Mouse (Mus musculus) small intestine, adult 2 months (tissue): ENCODE measurements around the gene Zdhhc5. TPM values are rescaled to one million over a fixed set of nuclear protein-coding genes. Genes with fewer than 3 reads are reported as not detected.
"Not testable (repeated sequence)": the region's sequence is repeated elsewhere in the genome, so short reads cannot be mapped to it uniquely, and the experiment has no call there.

Source experiments
- H3K27ac ChIP-seq: fragments of 200-500 bp; 2 replicates; pipeline ENCODE4 v1.5.1; 2012; ENCODE audit warnings: low read depth, low read length, control low read depth, inconsistent platforms; ENCODE audit not compliant: insufficient read depth
- H3K27me3 ChIP-seq: fragments of 200-500 bp; 2 replicates; pipeline ENCODE4 v1.6.1; 2012; ENCODE audit warnings: mild to moderate bottlenecking, moderate library complexity, low read length, inconsistent platforms; ENCODE audit not compliant: control insufficient read depth, insufficient read depth
- H3K36me3 ChIP-seq: fragments of 200-500 bp; 2 replicates; pipeline ENCODE4 v1.6.1; 2012; ENCODE audit warnings: mild to moderate bottlenecking, low read length, control low read depth, inconsistent platforms; ENCODE audit not compliant: control insufficient read depth, insufficient read depth
- H3K4me1 ChIP-seq: fragments of 200-500 bp; 2 replicates; pipeline ENCODE4 v1.6.1; 2012; ENCODE audit warnings: low read length, inconsistent platforms, mixed read lengths; ENCODE audit not compliant: control insufficient read depth, insufficient read depth, insufficient read length
- H3K4me3 ChIP-seq: fragments of 200-500 bp; 2 replicates; pipeline ENCODE4 v1.5.1; 2012; ENCODE audit warnings: low read depth, mild to moderate bottlenecking, control low read depth, inconsistent platforms, low read length, moderate library complexity
- CTCF ChIP-seq: fragments of 200-500 bp; IDR thresholded peaks from 2 replicates; pipeline ENCODE4 v1.5.1; 2012; ENCODE audit warnings: low read depth, mild to moderate bottlenecking, control low read depth, inconsistent platforms, low read length, moderate library complexity, mixed read lengths; ENCODE audit not compliant: insufficient replicate concordance, insufficient read length; ENCODE audit errors: extremely low read depth
- POLR2A ChIP-seq: fragments of 200-500 bp; IDR thresholded peaks from 2 replicates; pipeline ENCODE4 v1.6.1; 2012; ENCODE audit warnings: low read depth, mild to moderate bottlenecking, control low read depth, inconsistent platforms, low read length, moderate library complexity
- WGBS: fragments of 180-500 bp; shearing (Covaris S2); methylation state at CpG from one replicate; pipeline ENCODE4 v1.1.7; 2018; 5-methylcytosine and 5-hydroxymethylcytosine counted together
- polyA plus RNA-seq: library from polyadenylated mRNA; depleted of rRNA; stranded (reverse); fragments of >200 nt; gene quantifications from 2 replicates; pipeline ENCODE4 v1.2.3, GENCODE M21; 2012

Gene Zdhhc5
- polyA plus RNA-seq, 1 experiment, result 46.1 TPM

DNA sequence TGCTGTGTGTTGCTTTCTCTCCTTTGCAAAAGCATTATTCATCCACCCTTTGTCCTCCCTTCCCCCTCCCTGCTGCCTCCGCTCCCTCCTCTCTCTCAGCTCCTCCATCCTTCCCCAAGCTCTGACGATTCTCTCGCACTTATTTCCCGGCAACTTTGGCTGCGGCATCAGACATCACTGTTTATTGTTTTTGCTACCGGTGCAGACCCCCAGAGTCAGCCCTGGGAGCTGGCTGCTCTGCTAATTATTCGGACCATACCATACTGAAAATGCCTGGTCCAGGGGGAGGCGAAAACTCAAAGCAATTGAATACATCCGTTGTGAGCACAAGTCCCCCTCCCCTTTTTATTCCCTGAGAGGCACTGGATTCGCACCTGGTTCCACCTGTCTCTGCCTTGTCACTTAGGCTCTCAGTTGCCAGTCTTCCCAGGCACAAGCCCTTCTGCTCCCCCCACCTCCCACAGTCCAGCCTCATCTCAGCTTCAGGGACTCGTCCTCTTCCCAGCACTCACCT, 19.4 kb upstream of the Zdhhc5 start:
- Histone ChIP-seq H3K4me3 (peak overlapping the region; percentile 40), H3K27ac (no peak overlapping the region), H3K27me3 (peaks cover 31% of the 10 kb centered on the region), H3K36me3 (no peaks in the 10 kb centered on the region), H3K4me1 (no peaks in the 10 kb centered on the region; the same call in 1 of the 2 replicates)
- 4% methylated on average over 11 of the region's 11 CpGs for WGBS
- TF ChIP-seq POLR2A (no peak), CTCF (no peak)

DNA sequence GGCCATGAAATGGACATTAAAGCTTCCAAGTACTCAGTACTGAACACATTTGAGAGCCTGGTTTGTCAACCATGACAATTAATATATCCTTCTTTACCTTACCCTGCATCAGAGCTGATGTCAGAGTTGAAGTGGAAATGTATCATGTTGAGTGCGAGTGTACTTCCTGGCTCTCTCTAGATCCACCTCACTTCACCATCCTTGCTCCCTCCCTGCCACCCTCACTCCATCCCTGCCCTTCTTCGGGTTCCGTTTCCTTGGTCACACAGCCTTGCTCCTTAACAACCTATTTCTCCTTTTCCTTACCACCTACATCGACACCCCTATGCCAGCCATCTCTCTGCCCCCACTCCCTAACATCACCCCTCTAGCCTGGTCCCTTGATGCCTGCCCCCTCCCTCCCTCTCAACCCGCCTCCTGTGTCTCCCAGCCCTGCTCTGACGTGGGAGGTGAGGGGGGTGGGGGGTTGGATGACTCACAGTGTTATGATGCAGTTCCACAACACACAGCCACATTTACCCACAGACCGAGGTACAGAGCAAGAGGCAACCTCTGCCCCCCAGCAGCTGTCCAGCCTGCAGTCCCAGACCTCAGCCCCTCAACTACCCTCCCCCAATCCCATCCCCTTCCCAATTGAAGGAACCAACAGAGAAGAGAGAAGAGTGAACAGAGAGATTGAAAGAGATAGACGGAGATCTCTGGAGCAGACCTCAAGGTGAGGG, 18.8 kb upstream of the Zdhhc5 start, which contains the start of gene Ypel4:
Ypel4 (plus strand) TSS at position 480 of the 722 bp plus-strand sequence.
- peak within 1 kb of the TSS; percentile 40 for H3K4me3 ChIP-seq
- no peaks in the 10 kb centered on the region for H3K36me3 ChIP-seq
- H3K27me3 ChIP-seq, result peaks cover 31% of the 10 kb centered on the region
- H3K4me1 ChIP-seq, result no peaks in the 10 kb centered on the region; the same call in 1 of the 2 replicates
- 3% methylated on average over 8 of the region's 8 CpGs for WGBS
- no peak within 1 kb of the TSS for H3K27ac ChIP-seq
- TF ChIP-seq CTCF, result no peak
- no peak for TF ChIP-seq POLR2A

DNA sequence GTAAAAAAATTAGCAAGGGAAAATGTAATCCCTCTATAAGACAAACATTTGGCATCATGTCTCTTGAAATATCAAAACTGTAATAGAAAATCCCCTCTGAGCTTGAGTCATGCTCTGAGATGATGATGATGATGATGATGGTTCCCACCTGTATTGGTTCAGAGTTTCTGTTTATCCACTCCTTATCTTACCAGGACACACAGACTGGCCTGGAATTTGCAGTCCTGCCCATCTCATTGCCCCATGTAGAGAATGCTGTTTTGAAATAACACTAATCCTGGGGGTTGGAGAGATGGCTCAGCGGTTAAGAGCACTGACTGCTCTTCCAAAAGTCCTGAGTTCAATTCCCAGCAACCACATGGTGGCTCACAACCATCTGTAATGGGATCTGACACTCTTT, 17.4 kb upstream of the Zdhhc5 start:
- Histone ChIP-seq H3K4me3 (no peak overlapping the region), H3K27ac (no peak overlapping the region), H3K27me3 (peaks cover 30% of the 10 kb centered on the region), H3K4me1 (no peaks in the 10 kb centered on the region; the same call in 1 of the 2 replicates), H3K36me3 (no peaks in the 10 kb centered on the region)
- 79% methylated on average over 1 of the region's 1 CpGs for WGBS
- TF ChIP-seq CTCF, result no peak
- TF ChIP-seq POLR2A, result no peak

DNA sequence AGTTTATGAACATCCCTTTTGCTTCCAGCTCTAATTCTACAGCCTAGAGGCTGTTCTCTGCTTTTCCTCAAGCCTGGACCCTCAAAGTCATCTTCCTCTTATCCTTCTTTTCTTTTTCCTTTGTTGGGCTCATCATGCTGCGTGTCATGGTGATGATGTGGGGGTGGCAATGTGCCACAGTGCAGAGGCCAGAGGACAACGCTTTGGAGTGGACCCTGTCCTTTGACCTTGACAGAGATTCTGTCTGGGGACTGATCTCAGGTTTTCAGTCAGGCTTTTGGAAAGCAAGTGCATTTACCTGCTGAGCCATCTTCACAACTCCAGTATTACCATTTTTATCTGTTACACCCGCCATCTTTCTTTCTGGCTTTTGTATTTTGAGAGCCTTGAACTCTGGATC, 16.2 kb upstream of the Zdhhc5 start:
- 83% methylated on average over 3 of the region's 3 CpGs for WGBS
- Histone ChIP-seq H3K4me1 (peaks cover 2% of the 10 kb centered on the region; the same call in 1 of the 2 replicates), H3K36me3 (no peaks in the 10 kb centered on the region), H3K27ac (no peak overlapping the region), H3K4me3 (no peak overlapping the region), H3K27me3 (peaks cover 19% of the 10 kb centered on the region)
- TF ChIP-seq CTCF, result no peak
- no peak for TF ChIP-seq POLR2A

DNA sequence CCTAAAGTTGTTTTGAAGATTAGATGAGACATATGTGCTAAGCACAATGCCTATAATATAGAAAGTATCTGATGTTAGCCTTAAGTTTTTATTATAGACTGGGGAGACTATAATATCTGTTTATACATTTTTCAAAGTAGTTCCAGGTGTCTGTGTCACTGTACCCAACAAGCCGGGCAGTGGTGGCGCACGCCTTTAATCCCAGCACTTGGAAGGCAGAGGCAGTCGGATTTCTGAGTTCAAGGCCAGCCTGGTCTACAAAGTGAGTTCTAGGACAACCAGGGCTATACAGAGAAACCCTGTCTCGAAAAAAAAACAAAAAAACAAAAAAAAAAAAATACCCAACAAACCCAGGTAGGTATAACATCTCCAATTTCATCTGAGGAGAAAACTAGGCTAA, 13.2 kb upstream of the Zdhhc5 start:
- peaks cover 16% of the 10 kb centered on the region for H3K36me3 ChIP-seq
- not testable (repeated sequence) for H3K27ac ChIP-seq, H3K4me1 ChIP-seq, H3K27me3 ChIP-seq, H3K4me3 ChIP-seq
- 84% methylated on average over 5 of the region's 5 CpGs for WGBS

DNA sequence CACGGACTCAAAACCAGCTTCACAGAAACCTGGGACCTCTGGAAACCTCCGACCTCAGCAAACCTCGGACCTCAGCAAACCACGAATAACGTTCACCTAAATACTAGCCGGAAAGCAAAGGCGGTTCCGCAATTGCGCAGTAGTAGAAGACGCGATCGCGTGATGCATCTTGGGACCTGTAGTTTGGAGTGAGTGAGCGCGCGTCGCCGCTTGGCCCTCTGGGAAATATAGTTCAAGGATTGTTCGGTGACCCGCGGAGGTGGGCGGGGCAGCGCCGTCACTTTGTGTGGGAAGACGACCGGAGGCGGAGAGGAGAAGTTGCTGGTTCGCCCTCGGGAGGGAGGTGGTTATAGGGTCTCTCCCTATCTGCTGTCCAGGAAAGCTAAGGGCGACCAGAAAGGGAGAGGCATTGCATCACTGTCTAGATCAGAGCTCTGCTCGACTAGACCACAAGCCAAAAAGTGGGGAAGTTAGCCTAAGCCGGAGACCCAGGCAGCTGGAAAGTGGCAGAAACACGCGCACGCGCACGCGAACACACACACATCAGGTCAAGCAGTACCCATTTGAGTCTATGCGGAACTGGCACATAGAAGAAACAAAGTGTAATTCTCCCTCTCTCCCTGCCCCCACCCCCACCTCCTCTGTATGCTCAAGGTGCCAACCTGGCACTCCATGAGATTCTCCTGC, 12.3 kb upstream of the Zdhhc5 start, which contains the start of gene Clp1:
Clp1 (minus strand) TSS at position 179 of the 687 bp plus-strand sequence.
- Histone ChIP-seq H3K27me3 (no peaks in the 10 kb centered on the region), H3K27ac (peak within 1 kb of the TSS; percentile 86), H3K36me3 (peaks cover 16% of the 10 kb centered on the region), H3K4me1 (peaks cover 9% of the 10 kb centered on the region), H3K4me3 (peak within 1 kb of the TSS; percentile 68)
- no peak for TF ChIP-seq CTCF
- peak; percentile 93 for TF ChIP-seq POLR2A
- under 1% methylated on average over 39 of the region's 39 CpGs for WGBS

DNA sequence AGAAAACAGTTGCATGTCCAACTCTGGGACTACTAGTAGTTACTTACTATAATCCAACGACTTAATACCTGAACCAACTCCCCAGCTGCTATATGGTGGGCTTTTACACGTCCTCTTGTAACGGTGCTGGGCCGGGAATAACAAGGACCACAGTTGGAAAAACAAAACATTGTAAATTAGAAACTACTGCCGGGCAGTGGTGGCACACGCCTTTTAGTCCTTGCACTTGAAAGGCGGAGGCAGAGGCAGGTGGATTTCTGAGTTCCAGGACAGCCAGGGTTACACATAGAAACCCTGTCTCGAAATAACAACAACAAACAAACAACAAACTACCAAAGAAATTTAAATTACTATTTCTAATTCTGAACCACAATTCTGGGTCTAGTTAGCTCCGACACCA, 11.7 kb upstream of the Zdhhc5 start:
- Histone ChIP-seq H3K4me3 (peak overlapping the region; percentile 68), H3K27ac (peak overlapping the region; percentile 20; the same call in 1 of the 2 replicates), H3K27me3 (no peaks in the 10 kb centered on the region), H3K36me3 (peaks cover 16% of the 10 kb centered on the region), H3K4me1 (peaks cover 9% of the 10 kb centered on the region)
- TF ChIP-seq POLR2A (no peak), CTCF (no peak)
- WGBS, result under 1% methylated on average over 9 of the region's 9 CpGs
